In genomic region chr5:37338288-37338687, GRCm38 (mm10) we compare ENCODE assay signal across 8 mouse cellular contexts. TPM values are rescaled to one million over a fixed set of nuclear protein-coding genes. Genes with fewer than 3 reads are reported as not detected.
A peak's percentile ranks its signal among the peaks of the same experiment; 100 is the strongest.
DNase-seq lines count a peak whose midpoint lies in the region; ATAC-seq and TF ChIP-seq lines count a peak whose summit lies in the region.

Gene Evc2 (plus strand): TSS chr5:37338499.

- peak within 1 kb of the TSS; percentile 98 for H3K4me2 ChIP-seq in hindbrain, postnatal 0 days (ENCODE audit: low read depth, low read length)

- 0 out of 2 replicates have a peak, but pooled peaks cover 3% of the 10 kb centered on the region for H3K4me1 ChIP-seq in hindbrain, postnatal 0 days (ENCODE audit: insufficient read depth, low read length)

- H3K9ac ChIP-seq in hindbrain, postnatal 0 days (replicated peaks; ENCODE audit: low read length): peak within 1 kb of the TSS; percentile 54

- no peaks in the 10 kb centered on the region for H3K27me3 ChIP-seq in hindbrain, postnatal 0 days (ENCODE audit: insufficient read depth, low read length)

- no peak within 1 kb of the TSS for H3K27ac ChIP-seq in hindbrain, postnatal 0 days

- H3K36me3 ChIP-seq in hindbrain, postnatal 0 days (ENCODE audit: insufficient read depth, low read length): no peaks in the 10 kb centered on the region

- peak; percentile 58 for DNase-seq in ZHBTc4 (ENCODE audit: low read depth, low spot score)
- DNase-seq in embryo, embryonic 11 days: peak; percentile 91
- DNase-seq in gastrocnemius, postnatal 14 days: peak; percentile 80
- peak; percentile 76 for DNase-seq in hindbrain, postnatal 0 days (ENCODE audit: low spot score)
- DNase-seq in left cerebral cortex, adult 18-20 months (ENCODE audit: low spot score in 2 of 2): peak; percentile 80 to 90
- peak; percentile 84 for DNase-seq in lung, postnatal 10 days
- DNase-seq in right cerebral cortex, adult 2 months (ENCODE audit: low spot score in 2 of 2): peak; percentile 85 to 87
- no peak for DNase-seq in B cell, adult 2 months

- under 1% methylated on average over 27 of the region's 27 CpGs for WGBS in hindbrain, postnatal 0 days

- no peaks in the 10 kb centered on the region for H3K9me3 ChIP-seq in hindbrain, postnatal 0 days (ENCODE audit: low read length)

- TF ChIP-seq CTCF in hindbrain, postnatal 0 days (IDR thresholded peaks at IDR 0.05; ENCODE audit: low read depth): peak; percentile 25

- H3K4me3 ChIP-seq in hindbrain, postnatal 0 days (ENCODE audit: low read length): peak within 1 kb of the TSS; percentile 49

- intact Hi-C loops in gastrocnemius, postnatal 14 days (cut with DNase I; ENCODE audit: low total_unique reads): no loop called here

- peak; percentile 79 for ATAC-seq in hindbrain, postnatal 0 days

RNA-seq across cellular contexts. Expression of gene Evc2, which starts in this region (rescaled TPM):
- 1 to 10 TPM; 6.9 to 7.2 TPM for total RNA-seq in gastrocnemius, postnatal 14 days (2021)
- total RNA-seq in hindbrain, postnatal 0 days (2014; rRNA removed): 4.0 and 6.1 TPM in 2 replicates
- polyA plus RNA-seq in hindbrain, postnatal 0 days (2015; fragmentation: Nextera tagmentation; extraction: Ambion mirVana): 4.7 and 5.5 TPM in 2 replicates
- 10 to 100 TPM; 15.8 to 17.5 TPM for total RNA-seq in left cerebral cortex, adult 18-20 months (2021)

Comparison
In these comparisons a context has a peak if more than half of its experiments do, and no peak if none do; other contexts are left out.
1. DNase-seq: peak in ZHBTc4 (single experiment), embryo, embryonic 11 days (single experiment), gastrocnemius, postnatal 14 days (single experiment), hindbrain, postnatal 0 days (single experiment), left cerebral cortex, adult 18-20 months (2 of 2), lung, postnatal 10 days (single experiment) and right cerebral cortex, adult 2 months (2 of 2); none in B cell, adult 2 months (0 of 2).